Mouse (Mus musculus): ENCODE measurements around the gene Nop2. TPM values are rescaled to one million over a fixed set of nuclear protein-coding genes. Genes with fewer than 3 reads are reported as not detected.

The Nop2 gene
- polyA plus RNA-seq, 1 experiment = 24.5 TPM

- H3K36me3 ChIP-seq (replicated peaks; ENCODE audit: low read length) = peaks cover 22% of the 10 kb centered on the region
- H3K9me3 ChIP-seq = no peaks in the 10 kb centered on the region
- peak overlapping the region; percentile 14 for H3K4me3 ChIP-seq (replicated peaks)
- TF ChIP-seq GATA1 (IDR thresholded peaks at IDR 0.05; ENCODE audit: borderline replicate concordance, low read length) = no peak
- no peaks in the 10 kb centered on the region for H3K27me3 ChIP-seq (replicated peaks)
- peaks cover 74% of the 10 kb centered on the region for H3K4me1 ChIP-seq
Measured at GRCm38 (mm10) chr6:125094843-125095242, 36.9 kb upstream of the Nop2 start.

DNA sequence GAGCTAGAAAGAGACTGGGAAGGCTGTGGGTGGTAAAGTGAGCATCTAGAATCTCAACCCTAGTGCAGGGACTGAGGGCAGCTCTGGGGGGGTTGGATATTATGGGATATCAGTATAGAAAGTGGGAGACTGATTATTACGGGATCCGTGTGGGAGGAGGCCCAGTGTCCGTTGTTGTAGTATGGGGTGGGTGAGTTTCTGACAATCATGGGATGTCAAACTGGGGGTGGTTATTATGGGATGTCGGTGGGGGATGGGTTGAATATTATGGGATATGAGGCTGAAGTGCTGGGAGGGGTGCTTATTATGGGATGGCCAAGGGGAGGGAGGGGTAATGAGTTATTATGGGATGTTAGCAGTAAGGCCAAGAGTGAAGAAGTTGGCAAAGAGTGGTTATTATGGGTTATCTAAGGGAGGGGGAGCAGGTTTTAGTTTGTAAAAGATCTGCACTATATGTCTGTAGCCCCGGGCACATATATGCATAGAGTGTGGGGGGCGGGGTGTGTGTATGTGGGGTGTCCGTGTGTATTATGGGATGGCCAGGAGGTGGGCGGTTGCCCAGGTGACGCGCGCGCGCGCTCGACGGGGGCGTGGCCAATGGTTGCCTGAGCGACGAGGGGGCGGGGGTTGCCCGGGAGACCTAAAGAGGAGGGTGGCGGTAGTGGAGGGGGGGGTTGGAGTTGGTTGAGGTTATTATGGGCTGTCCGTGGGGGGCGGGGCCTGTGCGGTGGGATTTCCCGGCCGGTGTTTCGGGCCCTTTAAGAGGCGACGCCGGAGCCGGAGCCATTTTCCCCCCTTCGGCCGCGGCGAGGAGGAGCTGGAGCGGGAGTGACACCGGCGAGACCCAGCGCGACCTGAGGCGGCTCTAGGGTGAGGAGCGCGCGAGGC lies 36.1 kb upstream of the Nop2 start, which contains the start of gene Chd4:
Chd4 (plus strand) TSS at position 591 of the 888 bp plus-strand sequence.
- Histone ChIP-seq H3K4me1 (peaks cover 74% of the 10 kb centered on the region), H3K4me3 (replicated peaks) (peak within 1 kb of the TSS; percentile 96), H3K36me3 (replicated peaks; ENCODE audit: low read length) (peaks cover 30% of the 10 kb centered on the region), H3K27me3 (replicated peaks) (no peaks in the 10 kb centered on the region), H3K9me3 (no peaks in the 10 kb centered on the region)
- TF ChIP-seq FLI1 (IDR thresholded peaks at IDR 0.05; ENCODE audit: low read length) = no peak

GRCm38 (mm10) chr6:125096279-125096596 lies 35.5 kb upstream of the Nop2 start:
- peaks cover 36% of the 10 kb centered on the region for H3K36me3 ChIP-seq (replicated peaks; ENCODE audit: low read length)
- H3K4me3 ChIP-seq (replicated peaks) = peak overlapping the region; percentile 96
- no peaks in the 10 kb centered on the region for H3K27me3 ChIP-seq (replicated peaks)
- no peaks in the 10 kb centered on the region for H3K9me3 ChIP-seq
- peaks cover 73% of the 10 kb centered on the region for H3K4me1 ChIP-seq
- TF ChIP-seq GATA1 (IDR thresholded peaks at IDR 0.05; ENCODE audit: borderline replicate concordance, low read length) (no peak), FLI1 (IDR thresholded peaks at IDR 0.05; ENCODE audit: low read length) (no peak)

DNA sequence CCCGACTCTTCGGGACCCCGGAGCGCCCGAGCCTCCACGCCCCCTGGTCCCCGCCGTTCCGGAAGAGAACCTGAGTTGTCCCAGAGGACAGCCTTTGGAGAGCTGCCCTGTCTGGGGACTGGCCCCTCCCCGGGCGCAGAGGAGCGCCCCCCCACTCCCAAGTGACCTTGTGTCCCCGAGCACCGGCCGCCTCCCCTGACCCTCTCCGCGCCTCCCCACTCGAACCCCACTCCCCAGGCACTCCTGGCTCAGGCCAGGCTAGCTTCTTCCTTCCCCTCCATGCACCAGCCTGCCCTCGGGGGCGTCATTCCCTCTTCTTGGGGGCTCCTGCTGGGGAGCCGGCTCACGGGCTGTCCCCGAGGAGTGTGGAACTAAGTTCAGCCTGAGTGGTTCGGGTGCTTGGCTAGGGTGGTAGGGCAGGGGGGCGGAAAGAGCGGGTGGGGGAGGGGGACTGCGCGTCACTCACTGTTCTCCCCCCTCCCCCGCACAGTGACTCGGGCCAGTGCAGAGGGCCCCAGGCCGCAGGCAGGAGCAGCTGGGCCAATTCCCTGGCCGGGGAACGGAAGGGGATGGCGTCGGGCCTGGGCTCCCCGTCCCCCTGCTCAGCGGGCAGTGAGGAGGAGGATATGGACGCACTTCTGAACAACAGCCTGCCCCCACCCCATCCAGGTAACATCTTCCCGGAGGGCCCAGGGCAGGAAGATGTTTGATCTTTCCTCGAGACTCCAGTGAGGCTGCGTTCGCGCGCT lies 34.9 kb upstream of the Nop2 start:
- peak overlapping the region; percentile 96 for H3K4me3 ChIP-seq (replicated peaks)
- peaks cover 77% of the 10 kb centered on the region for H3K4me1 ChIP-seq
- peaks cover 42% of the 10 kb centered on the region for H3K36me3 ChIP-seq (replicated peaks; ENCODE audit: low read length)
- TF ChIP-seq GATA1 (IDR thresholded peaks at IDR 0.05; ENCODE audit: borderline replicate concordance, low read length) (no peak), FLI1 (IDR thresholded peaks at IDR 0.05; ENCODE audit: low read length) (no peak)
- H3K9me3 ChIP-seq = no peaks in the 10 kb centered on the region
- H3K27me3 ChIP-seq (replicated peaks) = no peaks in the 10 kb centered on the region

DNA sequence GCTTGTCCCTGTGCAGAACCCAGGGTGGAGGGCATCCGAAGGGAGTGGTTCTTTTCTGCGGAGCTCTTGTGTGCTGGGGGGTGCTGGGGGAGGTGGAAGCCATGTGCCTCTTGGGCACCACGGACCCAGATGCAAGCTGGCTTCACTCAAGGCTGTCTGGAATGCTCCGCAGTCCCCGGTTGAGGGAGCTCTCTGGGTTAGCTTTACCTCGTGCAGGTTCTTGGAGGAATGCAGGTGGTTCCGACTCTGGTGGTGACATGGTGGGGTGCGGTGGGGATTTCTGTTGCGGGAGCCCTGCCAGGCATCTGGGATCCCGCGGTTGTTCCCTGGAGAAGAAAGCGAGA lies 34.4 kb upstream of the Nop2 start:
- peaks cover 47% of the 10 kb centered on the region for H3K36me3 ChIP-seq (replicated peaks; ENCODE audit: low read length)
- TF ChIP-seq FLI1 (IDR thresholded peaks at IDR 0.05; ENCODE audit: low read length) (no peak), GATA1 (IDR thresholded peaks at IDR 0.05; ENCODE audit: borderline replicate concordance, low read length) (no peak)
- H3K4me1 ChIP-seq = peaks cover 76% of the 10 kb centered on the region
- H3K27me3 ChIP-seq (replicated peaks) = no peaks in the 10 kb centered on the region
- H3K9me3 ChIP-seq = no peaks in the 10 kb centered on the region
- peak overlapping the region; percentile 96 for H3K4me3 ChIP-seq (replicated peaks)

- peaks cover 77% of the 10 kb centered on the region for H3K4me1 ChIP-seq
- H3K4me3 ChIP-seq (replicated peaks) = peak overlapping the region; percentile 96
- TF ChIP-seq GATA1 (IDR thresholded peaks at IDR 0.05; ENCODE audit: borderline replicate concordance, low read length) (no peak), FLI1 (IDR thresholded peaks at IDR 0.05; ENCODE audit: low read length) (no peak)
- H3K9me3 ChIP-seq = no peaks in the 10 kb centered on the region
- no peaks in the 10 kb centered on the region for H3K27me3 ChIP-seq (replicated peaks)
- peaks cover 53% of the 10 kb centered on the region for H3K36me3 ChIP-seq (replicated peaks; ENCODE audit: low read length)
Measured at GRCm38 (mm10) chr6:125097951-125098350, 33.8 kb upstream of the Nop2 start.

DNA sequence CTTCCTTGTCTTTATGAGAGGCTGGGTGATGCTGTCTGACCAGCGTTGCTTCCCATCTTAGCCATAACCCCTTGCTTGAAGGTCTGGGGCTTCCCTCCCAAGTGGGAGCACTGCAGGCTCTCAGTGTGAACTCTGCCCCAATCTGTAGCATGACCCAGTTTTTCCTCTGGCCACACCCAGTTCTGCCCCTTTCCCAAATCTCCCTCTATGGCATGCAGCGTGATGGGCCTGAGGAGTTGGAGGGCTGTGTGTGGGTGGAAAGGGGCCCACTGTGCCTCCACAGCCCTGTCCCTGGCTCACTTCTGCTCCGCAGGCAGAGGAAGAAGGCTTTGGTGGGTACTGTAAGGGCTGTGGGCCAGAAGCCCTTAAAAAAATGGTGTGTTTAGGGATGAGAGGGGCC lies 33.2 kb upstream of the Nop2 start:
- Histone ChIP-seq H3K9me3 (no peaks in the 10 kb centered on the region), H3K4me3 (replicated peaks) (peak overlapping the region; percentile 96), H3K27me3 (replicated peaks) (no peaks in the 10 kb centered on the region), H3K36me3 (replicated peaks; ENCODE audit: low read length) (peaks cover 58% of the 10 kb centered on the region), H3K4me1 (peaks cover 75% of the 10 kb centered on the region)
- TF ChIP-seq FLI1 (IDR thresholded peaks at IDR 0.05; ENCODE audit: low read length) (no peak), GATA1 (IDR thresholded peaks at IDR 0.05; ENCODE audit: borderline replicate concordance, low read length) (no peak)

DNA sequence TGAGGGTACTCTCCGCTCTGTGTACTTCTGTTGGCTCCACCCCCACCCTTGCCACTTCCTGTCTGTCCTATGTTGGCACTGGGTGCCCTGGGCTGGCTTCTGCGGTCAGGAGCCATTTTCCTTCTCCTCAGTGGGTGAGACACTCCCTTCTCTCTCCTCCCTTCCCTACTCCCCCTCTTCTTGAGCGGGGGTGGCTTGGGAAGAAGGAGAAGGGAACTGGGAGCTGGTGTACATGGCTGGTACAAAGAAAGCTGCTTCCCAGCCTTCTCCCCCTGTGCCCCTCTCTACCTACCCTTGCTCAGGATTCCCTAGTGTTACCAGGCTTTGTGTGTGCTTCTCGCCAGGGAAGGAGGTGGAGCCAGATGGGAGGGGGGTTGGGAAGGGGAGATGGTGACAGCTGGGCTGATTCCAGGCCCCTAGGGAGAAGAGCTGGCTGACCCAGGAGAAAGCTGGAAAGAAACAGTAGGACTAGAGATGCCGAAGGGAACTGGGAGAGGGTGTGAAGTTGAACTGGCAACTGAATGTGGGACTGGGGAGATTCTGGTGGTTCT lies 32.2 kb upstream of the Nop2 start:
- Histone ChIP-seq H3K9me3 (no peaks in the 10 kb centered on the region), H3K36me3 (replicated peaks; ENCODE audit: low read length) (peaks cover 67% of the 10 kb centered on the region), H3K27me3 (replicated peaks) (no peaks in the 10 kb centered on the region), H3K4me3 (replicated peaks) (peak overlapping the region; percentile 96), H3K4me1 (peaks cover 68% of the 10 kb centered on the region)
- TF ChIP-seq FLI1 (IDR thresholded peaks at IDR 0.05; ENCODE audit: low read length) (no peak), GATA1 (IDR thresholded peaks at IDR 0.05; ENCODE audit: borderline replicate concordance, low read length) (no peak)

DNA sequence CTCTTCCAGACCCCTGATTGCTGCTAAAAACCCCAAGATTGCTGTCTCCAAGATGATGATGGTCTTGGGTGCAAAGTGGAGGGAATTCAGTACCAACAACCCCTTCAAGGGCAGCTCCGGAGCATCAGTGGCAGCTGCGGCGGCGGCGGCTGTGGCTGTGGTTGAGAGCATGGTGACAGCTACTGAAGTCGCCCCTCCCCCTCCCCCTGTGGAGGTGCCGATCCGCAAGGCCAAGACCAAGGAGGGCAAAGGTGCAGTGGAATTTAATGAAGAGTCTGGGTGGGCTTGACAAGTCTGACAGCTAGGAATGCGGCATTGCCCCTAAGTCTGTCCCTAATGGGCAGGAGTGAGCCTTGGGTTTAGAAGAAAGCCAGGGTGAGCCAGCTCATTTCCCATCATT lies 30.3 kb upstream of the Nop2 start:
- Histone ChIP-seq H3K4me1 (peaks cover 55% of the 10 kb centered on the region), H3K4me3 (replicated peaks) (no peak overlapping the region), H3K9me3 (no peaks in the 10 kb centered on the region), H3K27me3 (replicated peaks) (no peaks in the 10 kb centered on the region), H3K36me3 (replicated peaks; ENCODE audit: low read length) (peaks cover 85% of the 10 kb centered on the region)
- TF ChIP-seq GATA1 (IDR thresholded peaks at IDR 0.05; ENCODE audit: borderline replicate concordance, low read length) = no peak
- no peak for TF ChIP-seq FLI1 (IDR thresholded peaks at IDR 0.05; ENCODE audit: low read length)

DNA sequence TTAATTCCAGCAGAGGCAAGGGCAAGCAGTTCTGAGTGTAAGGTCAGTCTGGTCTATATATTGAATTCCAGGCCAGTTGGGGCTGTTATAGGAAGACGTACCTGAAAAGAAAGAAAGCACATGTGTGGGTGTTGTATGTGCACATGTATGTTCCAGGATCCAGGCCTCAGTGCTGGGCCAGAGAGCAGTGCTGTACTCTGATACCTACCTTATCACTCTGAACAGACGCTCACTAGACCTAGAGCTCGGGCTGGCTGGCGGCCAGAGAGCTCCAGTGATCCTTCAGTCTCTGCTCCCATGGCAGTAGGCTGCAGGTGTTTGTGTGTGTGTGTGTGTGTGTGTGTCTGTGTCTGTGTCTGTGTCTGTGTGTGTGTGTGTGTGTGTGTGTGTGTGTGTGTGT lies 27.5 kb upstream of the Nop2 start:
- TF ChIP-seq GATA1 (IDR thresholded peaks at IDR 0.05; ENCODE audit: borderline replicate concordance, low read length) = no peak
- TF ChIP-seq FLI1 (IDR thresholded peaks at IDR 0.05; ENCODE audit: low read length) = no peak
- Histone ChIP-seq H3K4me3 (replicated peaks) (no peak overlapping the region), H3K4me1 (peaks cover 32% of the 10 kb centered on the region), H3K36me3 (replicated peaks; ENCODE audit: low read length) (peaks cover 97% of the 10 kb centered on the region), H3K27me3 (replicated peaks) (no peaks in the 10 kb centered on the region), H3K9me3 (no peaks in the 10 kb centered on the region)
